ENCODE assay signal across 20 mouse cellular contexts in the genomic region with DNA sequence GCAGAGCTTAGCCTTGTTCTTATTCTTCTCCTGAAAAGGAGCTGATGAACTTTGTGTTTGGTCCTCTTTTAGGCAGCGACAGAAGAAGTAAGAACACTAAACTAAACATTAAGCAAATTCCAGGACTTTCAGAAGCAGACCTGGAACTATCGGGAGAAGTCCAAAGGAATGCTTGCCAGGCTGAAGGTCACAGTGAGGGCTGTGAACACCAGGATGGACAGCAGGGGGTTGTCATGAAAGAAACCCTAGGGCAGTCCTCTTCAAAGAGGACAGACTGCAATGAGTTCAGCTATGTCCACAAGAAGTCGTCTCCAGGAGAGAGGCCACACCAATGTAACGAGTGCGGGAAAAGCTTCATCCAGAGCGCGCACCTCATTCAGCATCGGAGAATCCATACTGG. TPM values are rescaled to one million over a fixed set of nuclear protein-coding genes. Genes with fewer than 3 reads are reported as not detected.
DNase-seq lines count a peak whose midpoint lies in the region; ATAC-seq lines count a peak whose summit lies in the region.
"Had no signal": no experiment of that assay in that cellular context is flagged by ENCODE, and none has a peak within 500 bp of the region (broad histone marks: within the 10 kb centered on the region; RNA-seq: fewer than 3 reads in every experiment).

No protein-coding gene starts in this region.

- H3K4me3 ChIP-seq in kidney, embryonic 15.5 days (replicated peaks): no peak overlapping the region
- H3K4me3 ChIP-seq in midbrain, embryonic 10.5 days: no peak overlapping the region
- H3K4me3 ChIP-seq: embryonic facial prominence, embryonic 15.5 days; erythroblast, embryonic 14.5 days; heart, embryonic 12.5 days; hindbrain, embryonic 15.5 days had no signal

- H3K4me2 ChIP-seq in kidney, embryonic 15.5 days: no peak overlapping the region
- H3K4me2 ChIP-seq: embryonic facial prominence, embryonic 15.5 days; heart, embryonic 12.5 days; hindbrain, embryonic 15.5 days had no signal

- H3K9ac ChIP-seq in kidney, embryonic 15.5 days: no peak overlapping the region
- H3K9ac ChIP-seq: embryonic facial prominence, embryonic 15.5 days; heart, embryonic 12.5 days; hindbrain, embryonic 15.5 days had no signal

- no peaks in the 10 kb centered on the region for H3K27me3 ChIP-seq in kidney, embryonic 15.5 days
- no peaks in the 10 kb centered on the region for H3K27me3 ChIP-seq in midbrain, embryonic 10.5 days (ENCODE audit: low read depth, poor library complexity, severe bottlenecking)
- H3K27me3 ChIP-seq: embryonic facial prominence, embryonic 15.5 days; heart, embryonic 12.5 days; hindbrain, embryonic 15.5 days; Patski had no signal

- no peak overlapping the region for H3K27ac ChIP-seq in kidney, embryonic 15.5 days
- H3K27ac ChIP-seq in midbrain, embryonic 10.5 days (replicated peaks): no peak overlapping the region
- H3K27ac ChIP-seq: embryonic facial prominence, embryonic 15.5 days; hindbrain, embryonic 15.5 days had no signal

- DNase-seq in kidney, adult 11 months: peak; percentile 68
- peak; percentile 84 for DNase-seq in kidney, adult 9 months
- no peak for DNase-seq in kidney, postnatal 4 days
- peak; percentile 18 for DNase-seq in kidney, postnatal 14 days
- DNase-seq in midbrain, embryonic 10.5 days (ENCODE audit: low spot score): no peak
- DNase-seq in left cerebral cortex, adult 11 months (ENCODE audit: low spot score): no peak
- DNase-seq: adrenal gland, postnatal 10 days; cerebellum, adult 11 months; cerebellum, adult 8-10 months; cerebellum, postnatal 14 days; embryo, embryonic 11 days; gastrocnemius, postnatal 14 days; heart, postnatal 36 days had no signal

- no peaks in the 10 kb centered on the region for H3K9me3 ChIP-seq in kidney, embryonic 15.5 days (replicated peaks)
- no peaks in the 10 kb centered on the region for H3K9me3 ChIP-seq in midbrain, embryonic 10.5 days (replicated peaks)
- H3K9me3 ChIP-seq: embryonic facial prominence, embryonic 15.5 days; heart, embryonic 12.5 days; hindbrain, embryonic 15.5 days had no signal

- 92% methylated on average over 8 of the region's 8 CpGs for WGBS in kidney, embryonic 15.5 days
- WGBS in midbrain, embryonic 10.5 days: 90% methylated on average over 8 of the region's 8 CpGs

- ATAC-seq in kidney, embryonic 15.5 days (replicated peaks; ENCODE audit: low FRiP score): no peak
- ATAC-seq: forebrain, embryonic 16.5 days; Patski had no signal

- no peaks in the 10 kb centered on the region for H3K4me1 ChIP-seq in kidney, embryonic 15.5 days
- H3K4me1 ChIP-seq in midbrain, embryonic 10.5 days: no peaks in the 10 kb centered on the region
- H3K4me1 ChIP-seq: embryonic facial prominence, embryonic 15.5 days; heart, embryonic 12.5 days; hindbrain, embryonic 15.5 days had no signal

- H3K36me3 ChIP-seq in kidney, embryonic 15.5 days: peaks cover 51% of the 10 kb centered on the region
- H3K36me3 ChIP-seq in midbrain, embryonic 10.5 days: peaks cover 65% of the 10 kb centered on the region

RNA-seq across cellular contexts. Expression of gene Zfp655, which starts 11.5 kb away (rescaled TPM):
- polyA plus RNA-seq in kidney, embryonic 15.5 days (2015; fragmentation: Nextera tagmentation; extraction: Ambion mirVana): 31.3 and 34.5 TPM in 2 replicates
- 33.5 and 39.0 TPM in 2 replicates for polyA plus RNA-seq in midbrain, embryonic 10.5 days (2016; fragmentation: Nextera tagmentation; extraction: Ambion mirVana)

RNA-seq across cellular contexts. Expression of gene Zkscan5, which starts 15.6 kb away (rescaled TPM):
- polyA plus RNA-seq in kidney, embryonic 15.5 days (2015; fragmentation: Nextera tagmentation; extraction: Ambion mirVana): 14.1 and 14.4 TPM in 2 replicates
- 19.8 and 19.9 TPM in 2 replicates for polyA plus RNA-seq in midbrain, embryonic 10.5 days (2016; fragmentation: Nextera tagmentation; extraction: Ambion mirVana)

RNA-seq across cellular contexts. Expression of gene Zkscan14, which starts 18.3 kb away (rescaled TPM):
- polyA plus RNA-seq in kidney, embryonic 15.5 days (2015; fragmentation: Nextera tagmentation; extraction: Ambion mirVana): 8.1 and 9.9 TPM in 2 replicates
- polyA plus RNA-seq in midbrain, embryonic 10.5 days (2016; fragmentation: Nextera tagmentation; extraction: Ambion mirVana): 8.0 and 8.3 TPM in 2 replicates

RNA-seq across cellular contexts. Expression of gene Atp5j2, which starts 28.1 kb away (rescaled TPM):
- polyA plus RNA-seq in kidney, embryonic 15.5 days (2015; fragmentation: Nextera tagmentation; extraction: Ambion mirVana): 744 and 779 TPM in 2 replicates
- 536 and 539 TPM in 2 replicates for polyA plus RNA-seq in midbrain, embryonic 10.5 days (2016; fragmentation: Nextera tagmentation; extraction: Ambion mirVana)

RNA-seq across cellular contexts. Expression of gene Cpsf4, which starts 53.0 kb away (rescaled TPM):
- 52.0 and 57.6 TPM in 2 replicates for polyA plus RNA-seq in kidney, embryonic 15.5 days (2015; fragmentation: Nextera tagmentation; extraction: Ambion mirVana)
- polyA plus RNA-seq in midbrain, embryonic 10.5 days (2016; fragmentation: Nextera tagmentation; extraction: Ambion mirVana): 83.9 and 85.1 TPM in 2 replicates

Comparison
In these comparisons a context has a peak if more than half of its experiments do, and no peak if none do; other contexts are left out.
1. DNase-seq: peak in kidney, adult 11 months (single experiment), kidney, adult 9 months (single experiment) and kidney, postnatal 14 days (single experiment); none in kidney, postnatal 4 days (0 of 2), midbrain, embryonic 10.5 days (single experiment) and left cerebral cortex, adult 11 months (single experiment).